10 mouse cellular contexts compared by ENCODE assay signal in the genomic region with DNA sequence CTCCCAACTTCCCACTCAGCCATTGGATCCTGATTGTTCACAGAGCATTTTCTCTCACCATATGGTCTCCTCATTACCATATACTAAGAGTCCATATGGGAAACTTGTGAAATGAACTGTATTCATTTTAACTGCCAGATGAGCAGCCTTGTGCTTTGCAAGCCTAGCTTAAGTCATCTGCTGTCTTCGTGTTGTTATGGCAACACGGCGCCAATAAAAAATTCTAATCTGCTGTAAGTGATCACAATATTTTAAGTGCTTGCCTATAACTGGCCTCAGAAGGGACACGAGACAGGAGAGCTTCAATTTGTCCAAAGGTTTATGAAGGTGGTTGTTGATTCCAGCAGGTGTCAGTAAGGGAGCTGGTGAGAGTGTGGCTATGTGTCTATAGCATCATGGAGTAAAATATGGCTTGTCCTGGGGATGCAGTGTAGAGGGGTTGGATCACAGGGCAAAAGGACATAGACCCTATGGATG.
DNase-seq lines count a peak whose midpoint lies in the region; ATAC-seq lines count a peak whose summit lies in the region.
"Had no signal": no experiment of that assay in that cellular context is flagged by ENCODE, and none has a peak within 500 bp of the region (broad histone marks: within the 10 kb centered on the region; RNA-seq: fewer than 3 reads in every experiment).

No protein-coding gene starts in this region.

- H3K9me3 ChIP-seq in midbrain, embryonic 11.5 days (ENCODE audit: control insufficient read depth, low read length) = no peaks in the 10 kb centered on the region
- no peaks in the 10 kb centered on the region for H3K9me3 ChIP-seq in midbrain, embryonic 16.5 days (replicated peaks; ENCODE audit: control insufficient read depth, low read length, poor library complexity, severe bottlenecking)
- no peaks in the 10 kb centered on the region for H3K9me3 ChIP-seq in hindbrain, embryonic 15.5 days
- no peaks in the 10 kb centered on the region for H3K9me3 ChIP-seq in liver, embryonic 12.5 days (replicated peaks)
- H3K9me3 ChIP-seq: heart, embryonic 13.5 days had no signal

- no peak overlapping the region for H3K4me2 ChIP-seq in midbrain, embryonic 11.5 days
- no peak overlapping the region for H3K4me2 ChIP-seq in midbrain, embryonic 16.5 days (ENCODE audit: low read length)
- H3K4me2 ChIP-seq in hindbrain, embryonic 15.5 days = no peak overlapping the region
- no peak overlapping the region for H3K4me2 ChIP-seq in liver, embryonic 12.5 days
- H3K4me2 ChIP-seq: heart, embryonic 13.5 days had no signal

- H3K27me3 ChIP-seq in midbrain, embryonic 11.5 days (ENCODE audit: control insufficient read depth, insufficient read depth, low read length) = no peaks in the 10 kb centered on the region
- H3K27me3 ChIP-seq in midbrain, embryonic 16.5 days (ENCODE audit: control insufficient read depth, insufficient read depth, low read depth, low read length) = no peaks in the 10 kb centered on the region
- H3K27me3 ChIP-seq in hindbrain, embryonic 15.5 days = no peaks in the 10 kb centered on the region
- H3K27me3 ChIP-seq in liver, embryonic 12.5 days (replicated peaks) = no peaks in the 10 kb centered on the region
- H3K27me3 ChIP-seq: heart, embryonic 13.5 days had no signal

- no peaks in the 10 kb centered on the region for H3K36me3 ChIP-seq in midbrain, embryonic 11.5 days (ENCODE audit: control insufficient read depth, insufficient read depth, low read length)
- no peaks in the 10 kb centered on the region for H3K36me3 ChIP-seq in midbrain, embryonic 16.5 days (ENCODE audit: control insufficient read depth, insufficient read depth, low read length)
- H3K36me3 ChIP-seq in hindbrain, embryonic 15.5 days = no peaks in the 10 kb centered on the region
- H3K36me3 ChIP-seq in liver, embryonic 12.5 days = no peaks in the 10 kb centered on the region
- H3K36me3 ChIP-seq: heart, embryonic 13.5 days had no signal

- H3K4me3 ChIP-seq in midbrain, embryonic 11.5 days (ENCODE audit: low read depth, low read length) = no peak overlapping the region
- no peak overlapping the region for H3K4me3 ChIP-seq in midbrain, embryonic 16.5 days (ENCODE audit: low read depth, low read length)
- H3K4me3 ChIP-seq in hindbrain, embryonic 15.5 days = no peak overlapping the region
- H3K4me3 ChIP-seq in liver, embryonic 12.5 days = no peak overlapping the region
- H3K4me3 ChIP-seq: heart, embryonic 13.5 days had no signal

- ATAC-seq in midbrain, embryonic 11.5 days (ENCODE audit: low FRiP score) = peak; percentile 61; the same call in 1 of the 2 replicates
- ATAC-seq in midbrain, embryonic 16.5 days = no peak
- ATAC-seq in hindbrain, embryonic 15.5 days (ENCODE audit: low FRiP score, low read depth) = peak; percentile 71
- ATAC-seq in liver, embryonic 12.5 days = no peak

- no peak overlapping the region for H3K27ac ChIP-seq in midbrain, embryonic 11.5 days (ENCODE audit: low read depth, low read length)
- H3K27ac ChIP-seq in midbrain, embryonic 16.5 days (ENCODE audit: low read length) = no peak overlapping the region
- H3K27ac ChIP-seq in hindbrain, embryonic 15.5 days (replicated peaks) = peak overlapping the region; percentile 59
- no peak overlapping the region for H3K27ac ChIP-seq in liver, embryonic 12.5 days
- H3K27ac ChIP-seq: heart, embryonic 13.5 days had no signal

- WGBS in midbrain, embryonic 11.5 days = 80% methylated on average over 4 of the region's 4 CpGs
- WGBS in midbrain, embryonic 16.5 days = 65% methylated on average over 4 of the region's 4 CpGs
- 42% methylated on average over 4 of the region's 4 CpGs for WGBS in hindbrain, embryonic 15.5 days
- WGBS in liver, embryonic 12.5 days (ENCODE audit: insufficient replicate concordance) = 68% methylated on average over 4 of the region's 4 CpGs

- H3K9ac ChIP-seq in midbrain, embryonic 11.5 days (ENCODE audit: low read length) = no peak overlapping the region
- H3K9ac ChIP-seq in midbrain, embryonic 16.5 days (ENCODE audit: low read depth, low read length) = no peak overlapping the region
- H3K9ac ChIP-seq in hindbrain, embryonic 15.5 days = no peak overlapping the region
- no peak overlapping the region for H3K9ac ChIP-seq in liver, embryonic 12.5 days
- H3K9ac ChIP-seq: heart, embryonic 13.5 days had no signal

- peaks cover 9% of the 10 kb centered on the region; the same call in 1 of the 2 replicates for H3K4me1 ChIP-seq in midbrain, embryonic 11.5 days (ENCODE audit: control insufficient read depth, insufficient read depth, low read length)
- 0 out of 2 replicates have a peak, but pooled peaks cover 12% of the 10 kb centered on the region for H3K4me1 ChIP-seq in midbrain, embryonic 16.5 days (ENCODE audit: control insufficient read depth, insufficient read depth, low read length)
- H3K4me1 ChIP-seq in hindbrain, embryonic 15.5 days (replicated peaks) = peaks cover 46% of the 10 kb centered on the region
- no peaks in the 10 kb centered on the region for H3K4me1 ChIP-seq in liver, embryonic 12.5 days

- DNase-seq in midbrain, embryonic 11.5 days (ENCODE audit: low spot score, missing footprints) = peak; percentile 72
- DNase-seq in mesoderm, embryonic 11.5 days (ENCODE audit: low read depth, low spot score) = peak; percentile 48
- peak; percentile 72 for DNase-seq in telencephalon, adult 2 months (ENCODE audit: low read depth, low spot score)
- no peak for DNase-seq in cerebellum, adult 9-11 months
- DNase-seq: adrenal gland, postnatal 10 days; kidney, postnatal 10 days had no signal

Comparison
In these comparisons a context has a peak if more than half of its experiments do, and no peak if none do; other contexts are left out.
1. ATAC-seq: peak in midbrain, embryonic 11.5 days (single experiment) and hindbrain, embryonic 15.5 days (single experiment); none in midbrain, embryonic 16.5 days (single experiment) and liver, embryonic 12.5 days (single experiment).